Mouse (Mus musculus): ENCODE measurements at regions not wholly inside any gene's neighbourhood (a gene's known extent, or its start where the extent isn't known, plus 50 kb on each side); places are given as distances from the start of the nearest gene placed in this dataset.

- TF ChIP-seq CEBPB (IDR thresholded peaks at IDR 0.05; ENCODE audit: low read depth) (no peak), CTCF (IDR thresholded peaks at IDR 0.05; ENCODE audit: control insufficient read depth, insufficient read depth, insufficient read length) (no peak), MAX (IDR thresholded peaks at IDR 0.05) (no peak)
Measured at GRCm38 (mm10) chr8:25324731-25325130, 500.6 kb upstream of the Adam5 start.

All from C2C12 (cell line).